Mouse (Mus musculus) intestine, embryonic 14.5 days (tissue): ENCODE measurements around the gene Gm48551. TPM values are rescaled to one million over a fixed set of nuclear protein-coding genes. Genes with fewer than 3 reads are reported as not detected.

Experiments used
- ATAC-seq: fragments of 200-750 bp; cut with Nextera tagmentation; replicated peaks from 2 replicates; pipeline ENCODE4 v1.8.0; 2017; ENCODE audit warnings: low read depth, moderate number of reproducible peaks, moderate TSS enrichment, moderate library complexity; ENCODE audit not compliant: low FRiP score, low TSS enrichment
- DNase-seq: peaks from one replicate; pipeline ENCODE4 v3.0.0-alpha.2; 2018; ENCODE audit warnings: low spot score
- H3K27ac ChIP-seq: fragments of 300-500 bp; sonication (generic); 2 replicates; pipeline ENCODE4 v1.5.1; 2014; ENCODE audit warnings: low read depth, mild to moderate bottlenecking, control low read depth
- H3K27me3 ChIP-seq: fragments of 300-500 bp; sonication (generic); replicated peaks from 2 replicates; pipeline ENCODE4 v1.6.1; 2014; ENCODE audit warnings: low read length, control low read depth; ENCODE audit not compliant: control insufficient read depth, insufficient read depth
- H3K36me3 ChIP-seq: fragments of 300-500 bp; sonication (generic); 2 replicates; pipeline ENCODE4 v1.6.1; 2014; ENCODE audit warnings: low read length, control low read depth; ENCODE audit not compliant: control insufficient read depth, insufficient read depth
- H3K4me1 ChIP-seq: fragments of 300-500 bp; sonication (generic); replicated peaks from 2 replicates; pipeline ENCODE4 v1.6.1; 2014; ENCODE audit warnings: low read length, control low read depth, mixed read lengths; ENCODE audit not compliant: control insufficient read depth, insufficient read depth
- H3K4me2 ChIP-seq: fragments of 300-500 bp; sonication (generic); 2 replicates; pipeline ENCODE4 v1.6.1; 2014; ENCODE audit warnings: low read length
- H3K4me3 ChIP-seq: fragments of 300-500 bp; sonication (generic); 2 replicates; pipeline ENCODE4 v1.5.1; 2014; ENCODE audit warnings: low read depth, low read length, control low read depth, mixed read lengths
- H3K9ac ChIP-seq: fragments of 300-500 bp; sonication (generic); 2 replicates; pipeline ENCODE4 v1.6.1; 2014; ENCODE audit warnings: mild to moderate bottlenecking, low read length
- H3K9me3 ChIP-seq: fragments of 300-500 bp; sonication (generic); 2 replicates; pipeline ENCODE4 v1.6.1; 2016; ENCODE audit warnings: low read length, control low read depth; ENCODE audit not compliant: control insufficient read depth
- microRNA-seq: library from miRNA; unstranded; fragments of <30 nt; microRNA quantifications from one replicate; pipeline ENCODE4, GENCODE M21; 2016
- polyA plus RNA-seq: library from polyadenylated mRNA; unstranded; fragments of >200 nt; fragmentation: Nextera tagmentation; extraction: Ambion mirVana; gene quantifications from 2 replicates; pipeline ENCODE4 v1.2.1, GENCODE M21; 2014

Gene Gm48551
- polyA plus RNA-seq, 1 experiment from 2014 or later = 4.2 TPM

GRCm38 (mm10) chr10:81441019-81441418 lies 56.8 kb downstream of the Gm48551 start:
- Histone ChIP-seq H3K36me3 (no peaks in the 10 kb centered on the region), H3K4me2 (no peak overlapping the region), H3K27me3 (0 out of 2 replicates have a peak, but pooled peaks cover 6% of the 10 kb centered on the region), H3K4me1 (no peaks in the 10 kb centered on the region), H3K27ac (no peak overlapping the region), H3K9ac (no peak overlapping the region), H3K9me3 (no peaks in the 10 kb centered on the region), H3K4me3 (no peak overlapping the region)
- no peak for ATAC-seq
- no peak for DNase-seq

Small RNA genes lying within 50 kb of the gene (microRNA-seq; reads per million reads assigned to microRNA genes)
- gene Mir1191b (0.76 reads per million), gene Mir6913 (not detected)

Other genes starting within 250 kb of the Gm48551 start
- gene Zbtb7a, start 249.2 kb upstream of the Gm48551 start, polyA plus RNA-seq = 23.2 and 28.7 TPM in 2 replicates
- 40.8 and 43.3 TPM in 2 replicates for gene Pias4, start 216.5 kb upstream of the Gm48551 start, polyA plus RNA-seq
- gene Eef2, start 207.8 kb upstream of the Gm48551 start, polyA plus RNA-seq = 484 and 490 TPM in 2 replicates
- gene Dapk3, start 201.5 kb upstream of the Gm48551 start, polyA plus RNA-seq = 57.8 and 58.8 TPM in 2 replicates
- not detected in 2 replicates for gene 4930442H23Rik, start 200.6 kb upstream of the Gm48551 start, polyA plus RNA-seq
- 0.22 TPM in 2 replicates for gene Nmrk2, start 182.4 kb upstream of the Gm48551 start, polyA plus RNA-seq
- gene Atcay, start 153.6 kb upstream of the Gm48551 start, polyA plus RNA-seq = 2.2 and 2.8 TPM in 2 replicates
- 6.9 and 8.1 TPM in 2 replicates for gene Zfr2, start 151.3 kb upstream of the Gm48551 start, polyA plus RNA-seq
- 2.5 and 4.1 TPM in 2 replicates for gene Matk, start 131.5 kb upstream of the Gm48551 start, polyA plus RNA-seq
- gene Mrpl54, start 117.5 kb upstream of the Gm48551 start, polyA plus RNA-seq = 253 and 260 TPM in 2 replicates
- gene Apba3, start 117.5 kb upstream of the Gm48551 start, polyA plus RNA-seq = 51.0 and 51.7 TPM in 2 replicates
- 35.1 and 44.4 TPM in 2 replicates for gene Tjp3, start 92.9 kb upstream of the Gm48551 start, polyA plus RNA-seq
- 57.3 and 57.5 TPM in 2 replicates for gene Pip5k1c, start 91.5 kb upstream of the Gm48551 start, polyA plus RNA-seq
- gene Cactin, start 63.4 kb upstream of the Gm48551 start, polyA plus RNA-seq = 26.0 and 27.7 TPM in 2 replicates
- 22.3 and 23.6 TPM in 2 replicates for gene Tbxa2r, start 55.7 kb upstream of the Gm48551 start, polyA plus RNA-seq
- gene Gipc3, start 41.2 kb upstream of the Gm48551 start, polyA plus RNA-seq = 0.07 and 0.11 TPM in 2 replicates
- gene Hmg20b, start 34.0 kb upstream of the Gm48551 start, polyA plus RNA-seq = 85.0 and 86.8 TPM in 2 replicates
- gene Mfsd12, start 27.0 kb upstream of the Gm48551 start, polyA plus RNA-seq = 4.8 and 6.9 TPM in 2 replicates
- gene 4930404N11Rik, start 18.6 kb upstream of the Gm48551 start, polyA plus RNA-seq = 0.58 and 0.59 TPM in 2 replicates
- gene Fzr1, start 6.0 kb upstream of the Gm48551 start, polyA plus RNA-seq = 93.3 and 93.9 TPM in 2 replicates
- 70.7 and 70.8 TPM in 2 replicates for gene Dohh, start within 50 bp of the Gm48551 start, polyA plus RNA-seq
- 0.37 and 0.44 TPM in 2 replicates for gene Gm48552, start 4.5 kb downstream of the Gm48551 start, polyA plus RNA-seq
- 99.8 and 125 TPM in 2 replicates for gene Smim24, start 8.6 kb downstream of the Gm48551 start, polyA plus RNA-seq
- 52.4 and 57.2 TPM in 2 replicates for gene Nfic, start 71.2 kb downstream of the Gm48551 start, polyA plus RNA-seq
- 1.3 and 1.8 TPM in 2 replicates for gene Celf5, start 98.2 kb downstream of the Gm48551 start, polyA plus RNA-seq
- 82.4 and 99.0 TPM in 2 replicates for gene Ncln, start 111.9 kb downstream of the Gm48551 start, polyA plus RNA-seq
- 0.53 and 0.65 TPM in 2 replicates for gene S1pr4, start 115.7 kb downstream of the Gm48551 start, polyA plus RNA-seq
- 0.73 and 0.84 TPM in 2 replicates for gene Gna15, start 139.8 kb downstream of the Gm48551 start, polyA plus RNA-seq
- 145 and 171 TPM in 2 replicates for gene Gna11, start 160.7 kb downstream of the Gm48551 start, polyA plus RNA-seq
- gene Aes, start 175.0 kb downstream of the Gm48551 start, polyA plus RNA-seq = 395 and 515 TPM in 2 replicates
- 15.8 and 17.8 TPM in 2 replicates for gene Tle2, start 190.1 kb downstream of the Gm48551 start, polyA plus RNA-seq
- gene Tle6, start 216.6 kb downstream of the Gm48551 start, polyA plus RNA-seq = 15.0 and 21.3 TPM in 2 replicates
- 0.61 and 1.5 TPM in 2 replicates for gene BC025920, start 221.8 kb downstream of the Gm48551 start, polyA plus RNA-seq
- 34.1 and 39.2 TPM in 2 replicates for gene Sirt6, start 243.3 kb downstream of the Gm48551 start, polyA plus RNA-seq
- gene Ankrd24, start 244.1 kb downstream of the Gm48551 start, polyA plus RNA-seq = 4.7 and 6.4 TPM in 2 replicates